ENCODE assay signal across 25 mouse cellular contexts in the genomic region with DNA sequence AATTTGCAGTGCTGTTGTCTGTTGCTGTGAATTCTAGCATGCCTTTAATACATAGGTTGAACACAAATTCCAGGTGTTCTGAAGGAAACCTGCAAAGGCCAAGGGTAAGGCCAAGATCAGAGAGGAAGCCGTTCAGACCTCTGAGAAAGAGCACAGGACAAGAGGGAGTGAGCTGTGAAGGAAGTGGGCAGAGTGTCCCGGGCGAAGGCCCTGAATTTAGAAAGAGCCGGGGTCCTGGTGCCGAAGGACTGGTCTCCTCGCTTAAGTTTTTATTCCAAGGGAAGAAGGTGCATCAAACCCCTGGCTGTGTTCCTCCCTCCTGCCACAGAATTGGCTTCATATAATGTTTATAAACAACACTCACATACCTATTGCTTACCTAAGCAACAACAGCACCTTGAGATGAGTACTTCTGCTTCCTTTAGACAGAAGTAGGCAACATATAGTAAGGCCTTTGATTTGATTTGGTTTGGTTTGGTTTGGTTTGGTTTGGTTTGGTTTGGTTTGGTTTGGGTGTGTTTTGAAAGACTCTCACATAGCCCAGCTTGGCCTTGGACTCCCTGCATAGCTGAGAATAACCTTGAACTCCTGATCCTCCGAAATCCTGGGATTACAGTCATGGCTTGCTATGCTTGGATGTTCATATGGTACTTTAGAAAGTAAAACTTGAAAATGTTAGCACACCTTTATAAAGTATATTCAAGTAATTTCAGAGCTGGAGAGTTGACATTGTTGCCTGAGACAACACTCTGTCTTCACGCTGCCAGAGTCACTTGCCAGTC.
"Had no signal": no experiment of that assay in that cellular context is flagged by ENCODE, and none has a peak within 500 bp of the region (broad histone marks: within the 10 kb centered on the region; RNA-seq: fewer than 3 reads in every experiment).

No protein-coding gene starts in this region.

- H3K4me3 ChIP-seq: kidney, embryonic 15.5 days; left cerebral cortex, adult 2 months; lung, embryonic 15.5 days; midbrain, embryonic 10.5 days; neural tube, embryonic 12.5 days; neural tube, embryonic 15.5 days had no signal

- H3K27ac ChIP-seq: kidney, embryonic 15.5 days; left cerebral cortex, adult 2 months; liver, embryonic 14.5 days; lung, embryonic 15.5 days; midbrain, embryonic 10.5 days; neural tube, embryonic 12.5 days; neural tube, embryonic 15.5 days; stomach, postnatal 0 days had no signal

- H3K4me1 ChIP-seq: kidney, embryonic 15.5 days; lung, embryonic 15.5 days; neural tube, embryonic 12.5 days had no signal

- H3K27me3 ChIP-seq: kidney, embryonic 15.5 days; lung, embryonic 15.5 days; megakaryocyte, embryonic 14.5 days; neural tube, embryonic 12.5 days; neural tube, embryonic 15.5 days had no signal

- H3K4me2 ChIP-seq: kidney, embryonic 15.5 days; liver, embryonic 11.5 days; lung, embryonic 15.5 days; neural tube, embryonic 12.5 days; neural tube, embryonic 15.5 days had no signal

- H3K9me3 ChIP-seq: kidney, embryonic 15.5 days; lung, embryonic 15.5 days; midbrain, embryonic 10.5 days; neural tube, embryonic 12.5 days; neural tube, embryonic 15.5 days had no signal

- ATAC-seq: intestine, postnatal 0 days had no signal

- H3K9ac ChIP-seq: kidney, embryonic 15.5 days; liver, embryonic 14.5 days; lung, embryonic 15.5 days; neural tube, embryonic 12.5 days; neural tube, embryonic 15.5 days had no signal

- H3K36me3 ChIP-seq: kidney, embryonic 15.5 days; lung, embryonic 15.5 days; midbrain, embryonic 10.5 days; neural tube, embryonic 12.5 days; neural tube, embryonic 15.5 days had no signal

- DNase-seq: kidney, adult 8-10 months; kidney, postnatal 10 days; kidney, postnatal 4 days; layer of hippocampus, adult 9-11 months; layer of hippocampus, postnatal 36 days; lung, adult 18-20 months; lung, postnatal 10 days; lung, postnatal 36 days; midbrain, embryonic 14.5 days; right cerebral cortex, adult 18-20 months; right cerebral cortex, postnatal 14 days; right cerebral cortex, postnatal 4 days; thymus, adult 18-20 months; thymus, postnatal 36 days had no signal
